Mouse (Mus musculus) bone marrow macrophage, adult 2 months (primary cell): ENCODE results near the gene Plch2.

Experiments
- CTCF ChIP-seq: IDR thresholded peaks from 2 replicates; pipeline ENCODE4 v1.5.1; 2012; ENCODE audit warnings: low read depth, mild to moderate bottlenecking, low read length, moderate library complexity
- POLR2A ChIP-seq: IDR thresholded peaks from 2 replicates; pipeline ENCODE4 v1.6.1; 2012; ENCODE audit warnings: mild to moderate bottlenecking, low read depth, low read length, borderline replicate concordance

DNA sequence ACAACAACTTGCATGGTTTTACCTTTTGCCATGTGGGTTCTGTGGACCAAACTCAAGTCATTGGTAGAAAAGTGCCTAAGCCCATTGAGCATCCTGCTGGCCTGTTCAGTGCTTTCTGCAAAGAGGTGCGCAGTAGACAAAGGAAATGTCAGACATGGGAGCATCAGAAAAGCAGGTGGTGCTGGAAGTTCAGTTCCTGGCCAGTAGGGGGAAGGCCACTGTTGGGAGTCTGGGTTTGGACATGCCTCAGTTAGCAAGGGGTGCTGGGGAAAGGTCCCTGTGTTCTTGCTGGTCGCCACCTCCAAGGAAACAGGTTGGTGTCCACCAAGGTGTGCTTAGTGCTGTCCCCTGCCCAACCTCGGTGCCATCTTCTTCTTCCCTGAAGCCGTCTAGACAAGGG is 76.5 kb downstream of the Plch2 start:
- TF ChIP-seq POLR2A, result no peak
- TF ChIP-seq CTCF, result no peak
